Mouse (Mus musculus) kidney, adult 2 months (tissue): Measurements from ENCODE around the gene Defb15.

Source experiments
- CTCF ChIP-seq: fragments of 200-500 bp; conservative IDR thresholded peaks from 2 replicates; pipeline ENCODE4 v1.5.1; 2011; ENCODE audit warnings: low read depth, mild to moderate bottlenecking, control low read depth, low read length, moderate library complexity, mixed read lengths; ENCODE audit not compliant: insufficient read depth, insufficient read length
- POLR2A ChIP-seq: fragments of 200-500 bp; IDR thresholded peaks from one replicate; pipeline ENCODE4 v1.6.1; 2011; ENCODE audit warnings: low read depth, low read length, control low read depth

DNA sequence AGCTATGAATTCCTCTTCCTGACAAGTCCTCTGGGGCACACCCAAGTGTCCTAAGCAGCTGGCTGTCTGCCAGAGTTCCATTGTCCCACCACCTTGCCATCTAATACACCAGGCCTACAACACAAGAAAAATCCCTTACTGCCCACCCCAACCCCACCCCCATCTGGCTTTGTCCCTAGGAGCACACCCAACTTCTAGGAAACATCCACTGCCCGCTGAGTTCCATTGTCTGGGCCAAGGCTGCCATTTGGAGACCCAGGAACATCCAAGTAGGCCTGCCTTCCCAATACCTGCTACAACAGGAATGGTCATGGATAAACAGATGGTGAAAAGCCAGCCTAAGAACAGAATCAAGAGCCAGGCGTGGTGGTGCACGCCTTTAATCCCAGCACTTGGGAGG is 23.8 kb upstream of the Defb15 start:
- TF ChIP-seq CTCF (no peak), POLR2A (no peak)
